Mouse (Mus musculus): ENCODE data around the gene Th.

The Th gene

DNA sequence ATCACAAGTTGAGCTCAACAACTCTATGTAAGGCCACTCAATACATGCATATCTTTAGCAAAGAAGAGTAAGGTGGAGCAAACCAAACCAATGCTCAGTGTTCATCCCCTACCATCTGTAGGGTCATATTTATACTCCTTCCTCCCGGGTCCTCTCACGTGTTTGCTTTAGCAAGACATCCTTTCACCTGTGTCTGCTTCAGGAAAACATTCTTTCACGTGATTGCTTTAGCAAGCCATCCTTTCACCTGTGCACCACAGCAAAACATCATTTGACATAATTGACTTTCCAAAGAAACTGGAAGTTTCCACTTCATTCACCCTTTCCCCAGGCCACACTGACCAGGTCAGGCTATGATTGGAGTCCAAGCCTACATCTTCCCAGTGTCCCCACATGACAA is at the start of gene Th:
TSS of gene Th (minus strand) at position 101 of the 400 bp plus-strand sequence.
- DNase-seq (ENCODE audit: low spot score) = no peak

DNA sequence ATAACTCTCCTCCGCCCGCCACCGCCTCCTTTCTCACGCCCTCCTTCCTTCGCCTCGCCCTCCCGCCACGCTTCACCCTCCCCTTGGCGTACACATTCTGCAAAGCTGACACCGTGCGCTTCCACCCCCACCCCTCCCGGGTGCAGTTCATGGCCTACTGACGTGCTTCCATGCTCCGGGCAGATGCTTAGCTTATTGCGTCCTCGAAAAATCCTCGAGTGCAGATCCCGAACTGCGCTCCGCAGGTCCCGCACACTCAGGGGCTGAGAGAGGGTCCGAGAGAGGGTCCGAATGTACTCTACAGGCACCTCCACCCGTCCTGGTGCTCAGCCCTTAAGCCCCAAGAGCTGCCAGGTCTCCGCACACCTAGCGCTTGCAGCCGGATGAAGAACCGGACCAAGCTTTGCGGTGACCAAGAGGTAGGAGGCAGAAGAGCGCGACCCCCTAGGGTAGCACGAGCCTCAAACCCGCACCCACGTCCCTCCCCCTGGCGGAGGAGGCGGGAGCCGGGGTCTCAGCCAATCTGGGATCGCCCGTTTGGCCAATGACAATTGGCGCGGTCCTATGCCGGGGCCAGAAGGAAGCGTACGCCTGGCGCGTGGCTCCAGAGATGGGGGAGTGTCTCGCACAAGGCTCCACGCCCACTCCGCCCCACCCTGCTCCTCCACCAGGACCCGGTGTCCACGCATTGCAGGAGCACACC is 38.0 kb upstream of the Th start, which contains the start of gene Ascl2:
TSS of gene Ascl2 (minus strand) at position 456 of the 703 bp plus-strand sequence.
- no peak for DNase-seq (ENCODE audit: low spot score)

DNA sequence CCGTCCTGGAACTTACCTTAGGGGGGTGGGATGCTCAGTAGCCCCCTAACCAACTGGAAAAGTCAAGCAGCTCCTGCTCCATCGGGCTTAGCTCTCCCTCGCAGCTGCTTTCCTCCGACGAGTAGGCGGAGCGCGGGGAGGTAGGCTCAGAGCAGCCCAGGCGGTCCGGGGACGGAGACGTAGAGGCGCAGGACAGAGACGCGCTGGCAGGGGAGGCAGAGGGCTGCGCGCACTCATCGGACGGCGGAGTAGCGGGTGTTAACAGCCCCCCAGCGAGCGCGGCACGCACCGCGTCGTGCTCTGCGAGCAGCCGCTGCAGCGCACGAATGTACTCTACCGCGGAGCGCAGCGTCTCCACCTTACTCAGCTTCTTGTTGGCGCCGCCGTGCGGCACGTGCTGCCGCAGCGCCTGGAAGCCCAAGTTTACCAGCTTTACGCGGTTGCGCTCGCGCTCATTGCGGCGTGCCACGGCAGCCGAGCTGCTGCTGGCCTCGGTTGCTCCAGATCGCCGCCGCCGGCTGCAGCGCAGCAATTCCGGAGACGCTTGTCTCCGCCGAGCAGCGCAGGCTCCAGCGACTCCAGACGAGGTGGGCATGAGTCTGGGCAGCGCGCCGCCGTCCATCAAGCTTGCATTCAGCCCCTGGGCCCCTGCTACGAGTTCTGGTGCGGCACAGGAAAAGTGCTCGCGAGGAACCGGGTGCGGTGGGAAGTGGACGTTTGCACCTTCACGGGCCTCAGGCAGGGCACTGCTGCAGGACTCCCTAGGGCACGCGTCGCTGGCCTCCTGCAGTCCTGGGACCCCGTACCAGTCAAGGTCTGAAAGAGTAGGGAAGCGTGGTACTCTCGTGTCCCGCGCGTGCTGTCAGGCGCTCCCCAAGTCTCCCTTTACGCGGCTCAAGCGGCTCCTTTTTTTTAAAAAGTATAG is 37.2 kb upstream of the Th start:
- peak; percentile 17 for DNase-seq (ENCODE audit: low spot score)

DNA sequence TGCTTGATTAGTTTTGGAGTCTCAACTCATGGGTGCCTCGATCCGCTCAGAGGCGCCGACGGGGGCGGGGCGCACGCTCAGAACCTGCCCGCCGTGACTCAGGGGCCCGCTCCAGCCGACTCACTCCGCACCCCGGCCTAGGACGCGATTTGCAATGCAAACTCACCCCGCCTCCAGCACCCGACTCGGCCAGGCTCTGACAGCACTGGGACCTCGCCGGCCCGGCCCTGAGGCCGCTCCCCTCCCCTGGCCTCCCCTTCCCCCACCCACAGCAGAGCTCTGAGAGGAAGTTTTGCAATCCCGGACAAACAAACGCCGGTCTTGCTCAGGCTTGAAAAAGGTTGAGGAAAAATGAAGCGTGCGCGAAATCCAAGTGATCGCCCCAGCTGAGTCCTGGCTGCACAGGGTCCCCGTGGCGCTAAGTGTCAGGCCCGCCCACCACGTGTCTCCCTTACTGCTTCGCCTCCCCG is 36.5 kb upstream of the Th start:
- no peak for DNase-seq (ENCODE audit: low spot score)

DNA sequence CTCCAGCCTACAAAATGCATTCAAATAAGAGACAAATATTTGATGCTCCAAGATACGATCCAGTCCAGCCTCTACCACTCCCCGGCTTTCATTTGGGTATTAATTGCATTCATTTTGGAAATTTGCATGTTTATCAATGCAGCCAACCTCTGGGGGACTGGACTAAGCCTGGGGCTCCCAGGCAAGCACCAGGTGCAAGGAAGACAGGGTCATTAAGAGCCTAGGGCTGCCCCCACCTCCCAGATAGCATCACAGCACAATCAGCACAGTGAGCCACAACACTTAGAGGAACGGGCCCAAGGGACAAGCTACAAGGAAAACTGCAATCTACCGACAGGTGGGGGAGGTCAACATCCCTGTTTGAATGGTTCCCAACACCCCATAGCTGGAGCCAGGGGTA is 28.8 kb upstream of the Th start:
- DNase-seq (ENCODE audit: low spot score) = no peak

DNA sequence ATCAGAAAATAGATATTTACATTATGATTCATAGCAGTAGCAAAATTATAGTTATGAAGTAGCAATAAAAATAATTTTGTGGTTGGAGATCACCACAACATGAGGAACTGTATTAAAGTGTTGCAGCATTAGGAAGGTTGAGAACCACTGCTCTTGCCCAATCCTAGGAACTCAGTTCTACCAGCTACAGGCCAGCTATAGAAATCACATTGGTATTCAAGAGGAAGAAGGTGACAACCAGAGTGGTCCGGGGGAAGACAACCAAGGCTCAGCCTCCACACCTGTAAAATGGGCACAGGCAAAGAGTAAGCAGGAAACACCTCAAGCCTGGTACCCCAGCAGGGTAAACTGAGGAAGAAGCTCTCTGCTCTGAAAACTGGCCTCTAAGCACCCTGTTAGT is 27.9 kb upstream of the Th start:
- DNase-seq (ENCODE audit: low spot score) = no peak

DNA sequence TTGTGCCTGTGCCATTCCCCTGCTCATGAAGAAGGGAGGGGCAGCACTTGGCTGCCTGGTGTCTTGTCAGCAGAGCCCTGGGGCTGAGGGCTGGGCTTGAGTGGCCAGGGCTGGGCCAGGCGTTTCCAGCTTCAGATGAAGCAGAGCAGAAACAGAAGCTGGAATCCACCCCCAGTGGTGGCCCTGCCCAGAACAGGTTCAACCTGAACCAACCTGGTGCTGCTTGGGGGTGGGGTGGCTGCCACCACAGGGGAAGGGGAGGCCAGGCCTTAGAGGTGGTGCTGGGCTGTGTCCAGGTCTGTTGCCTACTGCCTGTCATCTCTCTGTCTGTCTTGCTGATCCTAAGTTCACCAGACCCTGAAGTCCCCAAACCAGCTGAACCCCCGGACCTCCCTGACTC is 25.1 kb upstream of the Th start:
- DNase-seq (ENCODE audit: low spot score) = no peak

DNA sequence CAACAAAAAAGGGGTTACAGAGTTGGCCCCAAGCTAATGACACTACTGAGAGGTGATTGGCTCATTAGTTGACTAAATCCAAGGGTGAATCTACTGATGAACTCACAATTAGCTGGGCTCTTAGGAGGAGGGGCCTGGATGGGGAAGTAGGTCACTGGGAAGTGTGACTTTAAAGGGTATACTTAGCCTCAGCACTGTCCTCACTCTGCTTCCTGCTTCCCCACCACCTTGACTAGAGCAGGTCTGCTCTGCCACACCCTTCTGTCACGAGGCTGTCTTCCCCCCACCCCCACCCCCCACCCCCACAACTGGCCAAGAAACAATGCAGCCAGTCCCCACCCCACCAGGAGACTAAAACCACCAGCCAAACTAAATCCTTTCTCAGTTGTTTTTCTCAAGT is 18.6 kb upstream of the Th start:
- DNase-seq (ENCODE audit: low spot score) = no peak

DNA sequence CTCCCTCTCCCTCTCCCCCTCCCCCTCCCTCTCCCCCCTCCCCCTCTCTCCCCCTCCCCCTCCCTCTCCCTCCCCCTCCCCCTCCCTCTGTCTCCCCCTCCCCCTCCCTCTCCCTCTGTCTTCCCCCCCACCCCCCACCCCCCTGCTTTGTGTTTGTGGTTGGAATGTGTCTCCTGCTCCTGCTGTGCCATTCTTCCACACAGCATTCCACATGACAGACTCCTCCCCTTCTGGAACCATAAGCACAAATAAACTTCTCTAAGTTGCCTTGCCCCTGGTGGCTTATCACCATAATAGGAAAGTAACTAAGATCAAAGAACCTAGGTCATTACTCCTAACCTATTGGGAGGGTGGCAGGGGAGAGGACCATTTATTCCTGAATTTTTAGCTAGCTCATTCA is 6.7 kb upstream of the Th start:
- no peak for DNase-seq (ENCODE audit: low spot score)

DNA sequence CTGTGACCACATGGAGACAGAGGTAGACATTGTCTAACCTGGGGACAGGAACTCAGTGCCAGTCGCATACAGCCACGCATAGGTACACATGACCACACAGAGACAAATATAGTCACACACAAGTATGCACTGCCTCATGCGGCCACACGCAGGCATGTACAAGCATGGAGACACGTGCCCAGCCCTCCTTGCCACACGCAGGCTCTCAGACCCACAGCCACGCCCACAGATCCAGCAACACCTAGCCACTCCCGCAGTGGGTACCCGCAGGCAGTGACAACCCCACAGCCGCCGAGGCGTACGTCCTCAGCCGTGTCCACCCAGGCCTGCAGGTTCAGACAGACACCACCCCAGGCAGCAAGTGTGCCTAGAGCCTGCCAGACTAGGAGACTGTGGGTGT is 4.8 kb upstream of the Th start:
- no peak for DNase-seq (ENCODE audit: low spot score)

DNA sequence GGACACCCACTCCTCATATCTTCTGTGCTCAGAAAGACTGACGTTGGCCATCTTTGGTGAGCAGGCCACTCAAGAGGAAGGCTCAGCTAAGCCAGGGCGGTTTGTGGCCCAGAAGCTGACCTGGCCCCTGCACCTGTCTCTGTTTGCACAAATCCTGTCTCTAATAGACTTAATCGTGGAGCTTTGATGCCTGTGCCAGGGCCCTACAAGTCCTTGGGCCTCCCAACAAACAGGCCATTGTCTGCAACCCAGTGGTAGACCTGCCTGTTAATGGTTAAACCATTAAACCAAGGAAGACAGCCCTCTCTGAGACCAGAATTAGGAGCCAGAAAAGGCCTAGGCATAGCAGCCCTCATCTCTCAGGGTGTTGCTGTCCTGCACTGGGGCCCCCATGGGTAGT is 1.5 kb upstream of the Th start:
- DNase-seq (ENCODE audit: low spot score) = no peak

DNA sequence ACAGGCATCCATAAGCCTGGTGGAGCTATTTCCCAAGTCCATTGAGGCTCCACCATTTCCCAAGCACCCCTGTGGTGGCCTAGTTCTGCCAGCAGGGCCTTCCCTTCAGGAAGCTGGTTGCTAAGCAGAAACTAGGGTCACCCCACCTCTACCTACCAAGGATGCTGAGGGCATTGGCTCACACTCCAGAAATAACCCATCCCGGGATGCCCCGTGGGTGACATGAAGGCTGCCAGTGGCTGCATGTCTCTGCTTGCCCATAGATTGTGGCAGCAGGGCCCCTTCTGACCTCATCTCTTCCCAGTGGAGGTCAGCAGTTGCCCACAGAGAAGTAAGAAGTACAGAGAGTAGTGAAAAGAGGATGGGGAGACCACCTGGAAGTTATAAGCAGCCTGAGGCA is 1.4 kb downstream of the Th start:
- DNase-seq (ENCODE audit: low spot score) = no peak

DNA sequence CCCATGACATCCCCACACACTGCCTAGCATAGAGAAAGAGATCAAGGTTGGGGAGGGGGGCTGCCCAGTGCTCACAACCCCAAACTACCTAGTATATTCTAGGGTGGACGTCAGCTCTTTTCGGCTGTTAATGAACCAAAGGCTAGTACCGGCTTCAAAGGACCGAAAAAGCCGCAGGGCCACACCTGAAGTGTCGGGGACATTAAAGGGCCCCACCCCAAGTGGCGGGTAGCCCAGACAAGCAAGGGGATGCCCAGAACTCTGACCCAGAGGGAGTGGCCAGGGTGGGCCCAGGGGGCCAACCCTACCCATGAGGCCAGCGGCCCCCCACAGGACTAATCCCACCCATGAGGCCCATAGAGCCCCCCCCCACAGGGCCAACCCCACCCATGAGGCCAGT is 3.6 kb downstream of the Th start:
- DNase-seq (ENCODE audit: low spot score) = no peak

DNA sequence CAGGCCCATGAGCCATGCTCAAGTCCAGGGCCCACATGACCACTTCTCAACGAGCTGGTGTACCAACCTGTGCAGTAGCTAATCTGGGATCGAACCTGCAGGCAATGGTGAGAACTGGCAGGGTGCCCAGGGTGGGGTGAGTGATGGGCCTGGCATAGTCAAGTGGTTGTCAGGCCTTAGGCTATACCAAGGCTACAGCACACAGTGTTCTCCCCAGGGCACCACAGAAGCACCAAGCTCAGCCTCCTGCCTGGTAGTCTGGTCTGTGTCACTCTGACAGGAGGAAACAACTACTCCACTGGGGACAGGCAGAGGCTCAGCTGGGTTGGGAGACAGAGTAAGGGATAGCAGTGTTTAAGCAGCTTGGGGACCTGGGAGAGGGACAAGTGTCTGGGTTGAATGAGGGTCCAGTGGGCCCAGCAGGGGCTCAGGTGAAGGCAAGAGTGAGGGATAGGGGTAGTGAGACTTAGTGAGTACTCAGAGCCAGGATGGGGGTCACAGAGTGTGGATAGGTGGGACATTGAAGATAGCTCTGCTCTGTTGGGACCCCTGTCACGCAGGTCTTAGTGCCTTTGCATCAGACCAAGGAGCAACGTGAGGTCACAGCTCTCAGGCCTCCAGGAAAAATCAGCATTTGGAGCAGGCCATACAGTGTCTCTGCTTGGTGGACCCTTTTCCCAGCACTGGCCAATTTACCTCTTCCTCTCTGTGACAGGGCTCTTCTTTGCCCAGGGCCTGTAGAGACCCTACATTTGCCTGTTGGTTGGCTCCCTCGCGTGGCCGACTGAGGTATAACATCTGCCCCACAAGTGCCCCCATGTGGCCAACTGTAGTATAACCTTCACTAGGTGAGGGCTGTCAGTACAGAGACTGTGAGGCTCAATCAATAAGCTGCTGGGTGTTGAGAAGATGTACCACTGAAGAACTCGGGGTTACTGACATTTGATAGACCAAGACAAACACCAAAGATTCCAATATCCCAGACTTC is 12.0 kb downstream of the Th start:
- peak; percentile 71 for DNase-seq (ENCODE audit: low spot score)

DNA sequence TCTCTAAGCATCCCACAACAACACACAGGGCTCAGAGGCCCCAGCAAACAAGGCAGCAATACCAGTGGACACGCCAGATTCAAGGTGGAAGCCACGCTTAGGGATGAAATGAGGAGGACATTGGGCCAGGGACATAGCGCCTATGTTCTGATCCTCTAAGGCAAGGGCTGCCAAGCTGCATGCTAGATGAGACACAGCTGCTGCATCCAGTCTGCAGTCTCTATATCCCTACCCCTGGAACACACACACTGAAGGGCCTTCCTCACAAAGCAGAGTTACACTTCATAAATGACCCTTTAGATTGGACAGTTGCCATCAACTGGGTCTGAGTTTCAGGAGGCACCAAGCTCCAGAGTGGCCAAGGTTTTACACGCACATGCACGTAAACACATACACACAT is 13.3 kb downstream of the Th start:
- no peak for DNase-seq (ENCODE audit: low spot score)

DNA sequence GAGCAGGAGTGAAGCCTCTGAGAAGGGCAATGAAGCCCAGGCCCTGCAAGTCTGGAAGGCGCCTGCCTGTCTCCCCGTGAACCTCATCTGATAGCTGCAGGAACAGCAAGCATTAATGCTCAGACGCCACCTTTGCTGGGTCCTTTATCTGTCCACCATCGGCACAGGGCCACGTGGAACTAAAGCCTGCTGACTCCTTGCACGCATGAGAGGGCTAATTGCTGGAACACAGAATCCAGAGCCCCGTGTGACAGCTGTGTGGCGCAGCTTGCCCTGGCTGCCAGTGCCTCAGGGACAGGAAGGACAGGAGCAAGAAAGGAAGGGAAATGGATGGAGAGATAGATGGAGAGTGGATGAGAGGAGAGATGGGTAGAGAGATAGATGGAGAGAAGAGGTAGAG is 14.8 kb downstream of the Th start:
- DNase-seq (ENCODE audit: low spot score) = no peak

DNA sequence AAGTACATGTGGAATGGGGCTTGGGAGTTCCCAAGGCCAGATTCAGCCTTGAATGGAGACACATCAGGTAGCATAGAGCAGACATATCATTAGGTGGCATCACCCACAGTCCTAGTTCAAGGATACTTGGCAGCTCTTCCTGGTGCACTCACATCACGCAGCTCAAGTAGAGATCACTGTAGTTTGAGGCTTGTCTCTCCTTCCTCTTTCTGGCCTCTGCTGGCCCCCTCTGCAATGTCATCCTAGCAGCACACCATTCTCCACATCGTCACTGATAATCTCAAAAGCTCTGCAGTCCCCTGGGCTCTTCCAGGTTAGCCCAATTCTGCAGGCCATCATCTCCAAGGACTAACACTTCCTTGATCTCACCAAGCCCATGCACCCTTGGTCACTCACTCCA is 19.2 kb downstream of the Th start:
- DNase-seq (ENCODE audit: low spot score) = no peak

DNA sequence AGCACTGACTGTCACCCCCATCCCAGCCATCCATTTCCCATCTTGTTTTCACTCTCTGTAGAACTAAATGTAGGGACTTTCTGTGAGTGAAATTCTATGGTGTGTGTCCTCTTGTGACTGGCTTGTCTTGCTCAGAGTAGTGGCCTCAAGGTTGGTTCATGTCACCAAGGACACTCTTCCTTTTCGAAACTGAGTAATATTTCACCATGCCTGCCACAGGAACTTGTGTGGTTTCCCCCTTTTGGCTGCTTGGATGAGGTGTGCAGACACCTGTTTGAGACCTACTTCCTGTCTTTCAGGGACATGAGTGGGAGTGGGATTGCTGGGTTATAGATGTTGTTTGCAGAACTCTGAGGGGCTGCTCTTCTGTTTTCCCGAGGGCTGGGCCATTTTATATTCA is 20.8 kb downstream of the Th start:
- no peak for DNase-seq (ENCODE audit: low spot score)

DNA sequence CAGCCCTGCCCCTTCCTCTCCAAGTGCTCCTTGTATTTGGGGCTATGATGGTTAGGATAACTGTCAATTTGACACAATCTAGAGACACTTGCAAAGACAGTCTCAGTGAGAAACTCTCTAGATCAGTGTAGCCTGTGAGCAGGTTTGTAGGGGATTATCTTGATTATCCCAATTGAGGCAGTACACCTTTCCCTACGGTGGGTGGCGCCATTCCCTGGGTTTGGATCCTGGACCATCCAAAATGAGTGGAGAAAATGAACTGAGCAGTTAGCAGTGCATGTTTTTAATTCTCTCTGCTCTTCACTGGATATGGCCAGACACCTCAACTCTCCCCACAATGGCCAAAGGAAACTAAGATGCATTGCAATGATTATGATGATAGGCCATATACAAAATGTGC is 21.3 kb downstream of the Th start:
- no peak for DNase-seq (ENCODE audit: low spot score)

DNA sequence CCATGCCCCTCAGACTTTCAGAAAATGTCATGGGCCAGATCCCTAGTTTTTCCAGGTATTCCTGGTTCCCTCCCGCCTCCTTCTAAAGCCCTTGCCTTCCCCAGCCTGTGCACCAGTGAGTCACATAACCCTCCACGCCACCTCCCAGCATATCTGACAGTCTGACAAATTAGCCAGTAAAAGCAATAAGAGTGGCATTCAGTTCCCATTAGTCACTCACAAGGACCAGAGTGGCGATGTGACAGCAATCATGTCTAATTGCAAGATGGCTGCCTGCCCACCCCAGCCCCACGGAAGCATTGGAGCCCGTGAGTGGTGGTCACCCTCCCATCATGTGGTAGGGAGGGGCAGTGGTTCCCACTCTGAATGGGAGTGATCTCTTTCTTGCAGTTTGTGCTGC is 25.3 kb downstream of the Th start:
- DNase-seq (ENCODE audit: low spot score) = no peak

DNA sequence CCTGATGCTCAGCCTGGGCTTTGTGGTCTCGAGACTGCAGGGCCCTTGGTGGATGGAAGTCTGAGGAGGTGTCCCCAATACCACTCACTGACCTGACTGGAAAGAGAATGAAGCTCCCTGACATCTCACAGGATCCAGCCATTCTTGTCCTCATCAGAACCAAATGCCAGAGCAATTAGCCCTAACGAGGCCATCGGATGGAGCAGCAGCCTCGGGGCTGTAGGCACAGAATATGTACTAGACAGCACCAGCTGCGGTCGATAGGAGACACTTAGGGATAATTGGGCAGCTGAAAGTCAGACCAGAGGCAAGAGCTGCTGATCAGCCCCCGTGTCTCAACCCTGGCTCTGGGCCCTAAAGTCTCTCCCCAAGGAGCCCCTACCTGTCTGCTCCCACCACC is 26.6 kb downstream of the Th start:
- no peak for DNase-seq (ENCODE audit: low spot score)

DNA sequence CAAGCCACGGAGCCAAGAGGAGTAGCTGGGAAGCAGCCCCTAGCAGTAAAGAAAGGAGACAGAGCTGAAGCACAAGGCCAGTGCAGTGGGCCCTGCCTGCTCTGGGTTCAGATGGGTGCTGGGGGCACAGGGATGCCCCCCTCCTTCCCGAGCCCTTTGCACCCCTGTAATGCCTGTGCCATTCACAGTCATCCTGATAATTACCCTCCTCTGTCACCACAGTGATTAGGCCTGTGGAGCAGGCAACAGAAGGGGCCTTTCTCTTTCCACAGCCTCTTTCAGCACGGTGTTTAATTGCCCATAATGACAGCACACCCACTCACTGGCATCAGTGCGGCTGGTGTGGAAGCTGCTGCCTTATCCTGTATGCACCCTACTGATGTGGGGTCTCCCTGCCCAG is 28.0 kb downstream of the Th start:
- DNase-seq (ENCODE audit: low spot score) = no peak

Measured in left cerebral cortex, adult 11 months (tissue).